Mouse (Mus musculus): Measurements from ENCODE around the gene Hapln2.

The Hapln2 gene

DNA sequence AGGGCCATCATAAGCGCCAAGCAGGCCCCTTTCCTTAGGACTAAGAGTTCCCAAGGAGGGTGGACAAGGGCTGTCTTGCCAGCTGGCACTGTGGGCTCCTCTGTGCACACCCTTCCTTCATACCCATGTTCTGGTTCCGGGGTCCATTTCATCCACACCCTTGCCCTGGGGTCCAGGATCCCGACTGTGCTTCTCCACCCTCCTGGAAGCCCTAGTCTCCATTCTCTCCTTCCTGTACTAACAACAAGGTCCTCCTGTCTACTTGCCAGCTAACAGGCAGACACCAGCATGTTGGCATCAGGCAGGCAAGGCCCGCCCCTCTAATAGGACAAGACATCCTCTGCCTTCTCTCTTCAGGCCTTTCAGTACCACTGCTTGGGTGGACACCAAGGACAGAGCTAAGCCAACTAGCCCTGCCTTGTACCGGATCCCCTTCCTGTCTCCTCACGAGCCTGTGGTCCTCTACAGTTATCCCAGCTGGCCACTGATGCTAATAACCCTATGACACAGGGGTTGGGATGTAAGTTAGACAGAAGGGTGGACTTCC, 46.1 kb downstream of the Hapln2 start:
- no peak for DNase-seq (ENCODE audit: low read depth)

DNA sequence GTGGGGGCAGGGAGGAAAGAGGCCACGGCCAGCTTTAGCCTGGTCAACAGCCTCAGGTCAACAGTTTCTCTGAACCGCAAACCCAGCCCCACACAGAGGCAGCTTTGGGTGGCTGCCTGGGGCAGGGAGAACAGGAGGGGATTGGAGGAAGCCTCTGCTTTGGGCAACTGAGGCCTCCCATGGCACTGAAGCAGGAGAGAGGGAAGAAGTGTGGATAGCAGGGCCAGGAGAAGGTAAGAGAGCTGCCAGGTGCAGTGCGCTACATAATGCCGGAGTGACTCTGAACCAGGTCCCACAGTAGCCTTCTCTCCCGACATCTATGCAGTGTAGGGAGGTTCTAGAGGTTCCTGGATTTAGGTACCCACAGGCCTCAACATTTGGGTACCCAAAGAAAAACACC, 46.7 kb downstream of the Hapln2 start:
- no peak for DNase-seq (ENCODE audit: low read depth)

DNA sequence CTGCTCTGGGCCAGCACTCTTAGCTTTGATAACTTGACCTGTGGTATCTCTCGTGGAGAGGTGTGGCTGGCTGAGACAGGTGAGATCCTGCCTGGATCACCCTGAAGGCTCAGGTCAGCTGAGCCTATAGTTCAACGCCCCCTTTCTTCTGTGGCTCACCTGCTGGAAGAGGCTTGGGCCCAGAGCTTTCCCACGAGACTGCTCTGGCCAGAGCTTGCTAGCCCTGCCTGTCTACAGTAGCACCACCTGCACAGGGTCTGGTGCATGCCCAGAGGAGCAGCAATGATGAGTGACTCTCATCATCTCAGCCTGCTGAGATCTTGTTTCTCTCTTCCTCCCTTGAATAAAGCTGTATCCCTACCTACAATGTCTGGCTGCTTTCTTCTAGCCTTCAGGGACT, 47.3 kb downstream of the Hapln2 start:
- DNase-seq (ENCODE audit: low read depth) = no peak

DNA sequence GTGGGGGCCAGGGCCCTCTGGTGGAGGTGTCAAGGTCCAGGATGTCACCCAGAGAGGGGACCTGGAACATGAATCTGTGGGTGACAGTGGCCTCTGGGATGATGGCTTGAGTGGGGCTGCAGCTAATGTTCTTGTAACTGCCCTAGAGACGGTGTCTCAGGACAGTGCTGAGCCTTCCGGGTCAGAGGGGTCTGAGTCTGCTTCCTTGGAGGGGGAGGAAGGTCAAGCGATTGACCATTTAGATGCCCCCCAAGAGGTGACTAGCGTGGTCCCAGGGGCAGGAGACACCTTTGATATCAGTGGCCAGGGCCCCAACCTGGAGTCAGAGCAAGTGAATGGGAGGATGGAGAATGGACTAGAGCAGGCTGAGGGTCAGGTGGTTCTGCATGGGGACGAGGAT, 47.9 kb downstream of the Hapln2 start:
- no peak for DNase-seq (ENCODE audit: low read depth)

DNA sequence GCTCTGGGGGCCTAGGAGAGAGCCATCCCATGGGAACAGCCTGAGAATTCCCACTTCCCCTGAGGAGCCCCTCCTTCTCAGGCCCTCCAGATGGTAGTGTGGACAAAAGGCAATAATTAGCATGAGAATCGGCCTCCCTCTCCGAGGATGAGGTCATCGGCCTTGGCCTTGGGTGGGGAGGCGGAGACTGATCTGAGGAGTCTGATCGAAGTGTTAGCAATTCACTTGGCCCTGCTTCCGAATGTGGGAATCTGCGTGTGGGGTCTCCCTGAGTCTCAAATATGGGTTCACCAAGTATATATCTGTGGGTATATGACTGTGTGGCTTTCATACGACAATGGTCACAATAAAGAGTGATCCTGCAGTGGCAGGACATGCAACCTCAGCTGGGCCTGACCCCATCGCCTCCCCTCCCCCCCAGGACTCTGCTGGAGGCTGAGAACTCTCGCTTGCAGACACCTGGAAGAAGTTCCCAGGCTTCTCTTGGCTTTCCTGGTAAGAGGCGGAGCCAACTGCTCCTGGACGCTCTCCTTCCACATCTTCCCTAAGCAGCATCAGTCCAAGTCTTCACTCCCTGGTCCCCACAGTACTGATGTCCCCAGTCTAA, 52.9 kb downstream of the Hapln2 start:
- DNase-seq (ENCODE audit: low read depth) = no peak

DNA sequence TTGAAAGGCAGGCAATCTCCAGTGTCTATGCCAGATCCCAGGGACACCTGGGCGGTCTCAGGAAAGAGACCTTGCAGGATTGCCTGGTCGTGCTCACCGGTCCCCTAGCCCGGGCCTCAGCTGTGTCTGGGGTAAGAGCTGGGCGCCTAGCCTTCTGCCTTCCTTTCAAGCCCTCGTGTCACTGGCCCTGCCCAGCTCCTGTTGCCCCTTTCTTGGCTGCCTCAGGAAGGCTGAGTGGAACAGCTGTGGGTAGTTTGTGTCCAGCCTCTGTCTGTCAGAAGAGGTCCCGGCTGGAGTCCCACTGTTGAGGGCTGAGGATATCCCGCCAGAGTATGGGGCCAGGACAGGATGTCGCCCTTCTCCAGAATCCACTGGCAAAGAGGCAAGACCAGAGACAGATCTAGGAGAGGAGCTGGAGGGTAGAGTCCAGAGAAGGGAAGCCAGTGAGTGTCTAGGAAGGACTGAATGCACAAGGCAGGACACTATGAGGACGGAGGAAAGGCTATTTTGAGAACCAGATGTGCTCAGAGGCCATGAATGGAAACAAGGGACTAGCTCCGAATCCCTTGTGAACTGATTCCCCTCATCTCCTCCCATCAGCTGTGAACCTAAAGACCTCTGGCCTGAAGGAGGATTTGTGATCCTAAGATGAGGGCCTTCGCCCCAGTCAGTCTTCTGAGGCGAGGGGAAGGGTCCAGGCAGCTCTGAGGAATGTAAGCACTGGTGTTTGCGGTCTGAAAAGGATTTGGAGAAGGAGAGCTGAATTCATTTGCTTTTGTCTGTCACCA, 53.6 kb downstream of the Hapln2 start:
- no peak for DNase-seq (ENCODE audit: low read depth)

DNA sequence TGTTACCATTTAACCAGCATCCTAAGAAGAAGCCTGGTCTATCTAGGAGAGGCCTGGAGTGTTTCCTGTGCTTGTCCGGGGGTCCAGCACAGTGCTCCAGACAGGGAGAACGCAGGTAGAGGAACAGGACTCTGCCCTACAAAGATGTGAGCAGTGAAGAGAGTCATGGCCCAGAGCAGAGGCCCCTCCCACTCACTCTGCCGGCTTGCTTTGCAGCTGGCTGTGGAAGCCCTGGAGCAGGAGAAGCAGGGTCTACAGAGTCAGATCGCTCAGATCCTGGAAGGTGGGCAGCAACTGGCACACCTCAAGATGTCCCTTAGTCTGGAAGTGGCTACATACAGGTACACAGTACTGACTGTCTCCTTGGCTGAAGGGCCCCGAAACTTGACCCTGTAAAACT, 54.6 kb downstream of the Hapln2 start:
- no peak for DNase-seq (ENCODE audit: low read depth)

DNA sequence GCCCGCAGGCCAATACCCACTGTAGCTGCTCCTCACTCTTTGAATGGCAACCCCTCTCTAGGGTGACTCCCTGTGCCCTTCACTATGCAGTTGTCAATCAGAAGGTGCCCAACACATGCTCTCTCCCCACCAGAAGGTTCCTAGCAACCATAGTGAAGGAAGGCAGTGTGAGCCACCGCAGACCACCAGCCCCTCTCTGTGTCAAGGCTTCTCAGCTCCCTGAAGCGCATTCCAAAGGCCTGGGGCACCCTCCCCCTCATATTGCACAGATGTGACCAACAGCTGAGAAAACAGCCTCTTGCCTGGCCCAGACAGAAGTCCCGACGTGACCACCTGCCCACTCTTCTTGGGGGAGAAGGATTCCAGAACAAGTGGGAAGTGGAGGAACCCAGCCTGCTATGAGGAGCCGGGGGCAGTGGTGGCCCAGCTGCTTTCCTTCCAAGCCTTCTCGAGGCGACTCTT, 55.1 kb downstream of the Hapln2 start:
- DNase-seq (ENCODE audit: low read depth) = no peak
